Mouse (Mus musculus): ENCODE results near the gene Rsph14.

DNA sequence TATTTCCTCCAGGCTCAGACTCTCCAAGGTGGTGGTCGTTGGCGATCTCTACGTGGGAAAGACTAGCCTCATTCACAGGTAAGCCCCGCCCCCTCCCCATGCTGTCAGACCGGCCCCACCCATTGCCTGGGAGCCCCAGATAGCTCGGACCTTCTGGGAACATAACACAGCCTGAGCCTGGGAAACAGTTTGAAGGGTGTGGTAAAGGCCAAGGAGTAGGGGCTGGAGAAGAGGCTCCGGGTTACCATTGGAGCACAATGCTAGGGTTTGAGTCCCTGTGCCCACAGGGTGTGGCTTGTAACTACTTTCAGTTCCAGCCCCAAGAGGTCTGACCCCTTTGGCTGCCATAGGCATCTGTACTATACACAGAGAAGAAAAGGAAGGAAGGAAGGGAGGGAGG is 12.1 kb upstream of the Rsph14 start:
- TF ChIP-seq CTCF (IDR thresholded peaks at IDR 0.05; ENCODE audit: control insufficient read depth, insufficient read depth, insufficient read length): no peak
- no peak for TF ChIP-seq MYOD1 (IDR thresholded peaks at IDR 0.05; ENCODE audit: control insufficient read depth, insufficient read length, low read depth)
- no peak for TF ChIP-seq CEBPB (IDR thresholded peaks at IDR 0.05; ENCODE audit: low read depth)
- TF ChIP-seq USF1 (IDR thresholded peaks at IDR 0.05; ENCODE audit: low read depth): no peak
- TF ChIP-seq MYOG (IDR thresholded peaks at IDR 0.05; ENCODE audit: control insufficient read depth, extremely low read depth, insufficient read length): no peak
- TF ChIP-seq FOSL1 (IDR thresholded peaks at IDR 0.05; ENCODE audit: insufficient read depth, low read length, poor library complexity, severe bottlenecking): no peak
- no peak for TF ChIP-seq MAX (IDR thresholded peaks at IDR 0.05)

Measured in C2C12 (cell line).